In the genomic region with DNA sequence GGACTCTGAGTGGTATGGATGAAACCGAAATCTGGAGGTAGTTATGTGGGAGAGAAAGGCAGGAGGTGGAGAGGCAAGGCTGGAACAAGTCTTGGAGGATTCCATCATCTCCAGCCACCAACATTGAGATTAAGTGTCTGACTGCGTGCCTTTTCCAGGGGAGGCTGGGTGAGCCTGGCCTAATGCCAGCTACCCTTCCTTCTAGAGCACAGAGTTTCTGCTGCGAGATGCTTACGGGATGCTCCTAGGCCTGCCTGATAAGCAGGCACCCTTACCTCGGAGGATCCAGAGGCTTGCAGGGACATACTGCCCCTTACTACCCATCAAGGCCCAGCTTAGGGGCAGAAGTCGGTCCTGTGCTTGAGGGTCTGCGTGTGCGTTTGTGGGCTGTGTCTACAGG, we compare ENCODE assay signal across 10 mouse cellular contexts. TPM values are rescaled to one million over a fixed set of nuclear protein-coding genes. Genes with fewer than 3 reads are reported as not detected.
DNase-seq lines count a peak whose midpoint lies in the region; ATAC-seq and TF ChIP-seq lines count a peak whose summit lies in the region.
"Had no signal": no experiment of that assay in that cellular context is flagged by ENCODE, and none has a peak within 500 bp of the region (broad histone marks: within the 10 kb centered on the region; RNA-seq: fewer than 3 reads in every experiment).

No protein-coding gene starts in this region.

- DNase-seq in kidney, adult 8-10 months = no peak
- peak; percentile 14 for DNase-seq in brain, embryonic 14.5 days (ENCODE audit: low read depth)
- no peak for DNase-seq in midbrain, embryonic 14.5 days
- DNase-seq in retina, postnatal 1 day = no peak
- no peak for DNase-seq in urinary bladder, postnatal 36 days (ENCODE audit: low spot score in 2 of 2)
- no peak for DNase-seq in adrenal gland, adult (ENCODE audit: inconsistent age in 2 of 2, low spot score in 1 of 2)
- DNase-seq: cerebellum, postnatal 10 days had no signal

- peaks cover 45% of the 10 kb centered on the region for H3K4me1 ChIP-seq in kidney, embryonic 14.5 days (ENCODE audit: control insufficient read depth, insufficient read depth, low read length)
- peaks cover 39% of the 10 kb centered on the region for H3K4me1 ChIP-seq in hindbrain, embryonic 15.5 days (replicated peaks)
- peaks cover 27% of the 10 kb centered on the region for H3K4me1 ChIP-seq in midbrain, embryonic 14.5 days (ENCODE audit: control insufficient read depth, insufficient read depth, low read length)

- peak overlapping the region; percentile 75 for H3K9ac ChIP-seq in kidney, embryonic 14.5 days (ENCODE audit: low read depth, low read length)
- H3K9ac ChIP-seq in hindbrain, embryonic 15.5 days = peak overlapping the region; percentile 97
- peak overlapping the region; percentile 95 for H3K9ac ChIP-seq in midbrain, embryonic 14.5 days (replicated peaks; ENCODE audit: low read length)

- peak overlapping the region; percentile 98 for H3K4me2 ChIP-seq in kidney, embryonic 14.5 days (replicated peaks; ENCODE audit: low read depth, low read length)
- H3K4me2 ChIP-seq in hindbrain, embryonic 15.5 days = peak overlapping the region; percentile 96
- H3K4me2 ChIP-seq in midbrain, embryonic 14.5 days (ENCODE audit: low read length) = peak overlapping the region; percentile 99

- TF ChIP-seq POLR2A in brain, embryonic 14.5 days (IDR thresholded peaks at IDR 0.05; ENCODE audit: borderline replicate concordance, extremely low read depth, insufficient read depth, insufficient read length, poor library complexity, severe bottlenecking) = no peak

- H3K27me3 ChIP-seq in kidney, embryonic 14.5 days (ENCODE audit: control insufficient read depth, insufficient read depth, low read length) = 0 out of 2 replicates have a peak, but pooled peaks cover 2% of the 10 kb centered on the region
- no peaks in the 10 kb centered on the region for H3K27me3 ChIP-seq in hindbrain, embryonic 15.5 days
- no peaks in the 10 kb centered on the region for H3K27me3 ChIP-seq in midbrain, embryonic 14.5 days (ENCODE audit: control insufficient read depth, insufficient read depth, low read length)

- 0 out of 2 replicates have a peak overlapping the region, but pooled peaks have one; percentile 11 for H3K27ac ChIP-seq in kidney, embryonic 14.5 days (ENCODE audit: low read depth, low read length)
- H3K27ac ChIP-seq in hindbrain, embryonic 15.5 days (replicated peaks) = peak overlapping the region; percentile 6; the same call in 1 of the 2 replicates
- H3K27ac ChIP-seq in midbrain, embryonic 14.5 days (replicated peaks; ENCODE audit: low read depth, low read length) = peak overlapping the region; percentile 96

- 55% methylated on average over 8 of the region's 8 CpGs for WGBS in kidney, embryonic 14.5 days
- 50% methylated on average over 8 of the region's 8 CpGs for whole genome bisulfite sequencing in hindbrain, embryonic 15.5 days
- 63% methylated on average over 8 of the region's 8 CpGs for WGBS in midbrain, embryonic 14.5 days

- no peak for TF ChIP-seq CTCF in brain, embryonic 14.5 days (IDR thresholded peaks at IDR 0.05; ENCODE audit: borderline replicate concordance, extremely low read depth, insufficient read depth, insufficient read length)

- peaks cover 17% of the 10 kb centered on the region; the same call in 1 of the 2 replicates for H3K36me3 ChIP-seq in kidney, embryonic 14.5 days (ENCODE audit: control insufficient read depth, insufficient read depth, low read length)
- peaks cover 24% of the 10 kb centered on the region for H3K36me3 ChIP-seq in hindbrain, embryonic 15.5 days
- H3K36me3 ChIP-seq in midbrain, embryonic 14.5 days (ENCODE audit: control insufficient read depth, insufficient read depth, low read length) = peaks cover 41% of the 10 kb centered on the region

- ATAC-seq in kidney, embryonic 14.5 days (ENCODE audit: low FRiP score, low TSS enrichment) = no peak
- ATAC-seq in hindbrain, embryonic 15.5 days (ENCODE audit: low FRiP score, low read depth) = no peak
- no peak for ATAC-seq in midbrain, embryonic 14.5 days (ENCODE audit: low FRiP score, low TSS enrichment)

- H3K9me3 ChIP-seq in kidney, embryonic 14.5 days (ENCODE audit: control insufficient read depth, low read length) = no peaks in the 10 kb centered on the region
- no peaks in the 10 kb centered on the region for H3K9me3 ChIP-seq in hindbrain, embryonic 15.5 days
- no peaks in the 10 kb centered on the region for H3K9me3 ChIP-seq in midbrain, embryonic 14.5 days (ENCODE audit: control insufficient read depth, low read length)

- peak overlapping the region; percentile 73 for H3K4me3 ChIP-seq in kidney, embryonic 14.5 days (ENCODE audit: low read length)
- peak overlapping the region; percentile 91 for H3K4me3 ChIP-seq in hindbrain, embryonic 15.5 days
- H3K4me3 ChIP-seq in midbrain, embryonic 14.5 days (replicated peaks; ENCODE audit: low read depth, low read length) = peak overlapping the region; percentile 94

RNA-seq across cellular contexts. Expression of a gene that starts 4.0 kb away (rescaled TPM):
- polyA plus RNA-seq in kidney, embryonic 14.5 days (2014; fragmentation: Nextera tagmentation; extraction: Ambion mirVana) = 7.8 and 8.5 TPM in 2 replicates
- 123 and 183 TPM in 2 replicates for polyA plus RNA-seq in brain, embryonic 14.5 days (2012; rRNA removed)
- polyA plus RNA-seq in hindbrain, embryonic 15.5 days (2015; fragmentation: Nextera tagmentation; extraction: Ambion mirVana) = 20.9 and 21.0 TPM in 2 replicates
- 25.1 and 32.4 TPM in 2 replicates for polyA plus RNA-seq in midbrain, embryonic 14.5 days (2014; fragmentation: Nextera tagmentation; extraction: Ambion mirVana)

RNA-seq across cellular contexts. Expression of a gene that starts 4.8 kb away (rescaled TPM):
- polyA plus RNA-seq in kidney, embryonic 14.5 days (2014; fragmentation: Nextera tagmentation; extraction: Ambion mirVana) = 354 and 512 TPM in 2 replicates
- polyA plus RNA-seq in brain, embryonic 14.5 days (2012; rRNA removed) = 167 and 271 TPM in 2 replicates
- 375 and 391 TPM in 2 replicates for polyA plus RNA-seq in hindbrain, embryonic 15.5 days (2015; fragmentation: Nextera tagmentation; extraction: Ambion mirVana)
- 313 and 417 TPM in 2 replicates for polyA plus RNA-seq in midbrain, embryonic 14.5 days (2014; fragmentation: Nextera tagmentation; extraction: Ambion mirVana)

RNA-seq across cellular contexts. Expression of a gene that starts 11.6 kb away (rescaled TPM):
- polyA plus RNA-seq in kidney, embryonic 14.5 days (2014; fragmentation: Nextera tagmentation; extraction: Ambion mirVana) = 0.27 TPM in 1 of 2 replicates, not detected in the other
- polyA plus RNA-seq in brain, embryonic 14.5 days (2012; rRNA removed) = 1.3 and 1.4 TPM in 2 replicates
- polyA plus RNA-seq in hindbrain, embryonic 15.5 days (2015; fragmentation: Nextera tagmentation; extraction: Ambion mirVana) = 0.21 and 0.34 TPM in 2 replicates
- 0.49 and 0.85 TPM in 2 replicates for polyA plus RNA-seq in midbrain, embryonic 14.5 days (2014; fragmentation: Nextera tagmentation; extraction: Ambion mirVana)

RNA-seq across cellular contexts. Expression of a gene that starts 12.6 kb away (rescaled TPM):
- polyA plus RNA-seq in kidney, embryonic 14.5 days (2014; fragmentation: Nextera tagmentation; extraction: Ambion mirVana) = 84.3 and 105 TPM in 2 replicates
- 86.3 and 105 TPM in 2 replicates for polyA plus RNA-seq in brain, embryonic 14.5 days (2012; rRNA removed)
- 46.0 and 47.5 TPM in 2 replicates for polyA plus RNA-seq in hindbrain, embryonic 15.5 days (2015; fragmentation: Nextera tagmentation; extraction: Ambion mirVana)
- 41.3 and 51.9 TPM in 2 replicates for polyA plus RNA-seq in midbrain, embryonic 14.5 days (2014; fragmentation: Nextera tagmentation; extraction: Ambion mirVana)

RNA-seq across cellular contexts. Expression of a gene that starts 15.3 kb away (rescaled TPM):
- not detected in 2 replicates for polyA plus RNA-seq in kidney, embryonic 14.5 days (2014; fragmentation: Nextera tagmentation; extraction: Ambion mirVana)
- polyA plus RNA-seq in brain, embryonic 14.5 days (2012; rRNA removed) = not detected in 2 replicates
- not detected in 2 replicates for polyA plus RNA-seq in hindbrain, embryonic 15.5 days (2015; fragmentation: Nextera tagmentation; extraction: Ambion mirVana)
- polyA plus RNA-seq in midbrain, embryonic 14.5 days (2014; fragmentation: Nextera tagmentation; extraction: Ambion mirVana) = not detected in 2 replicates
- polyA plus RNA-seq: large intestine, adult 2 months had no signal

Comparison
In these comparisons a context has a peak if more than half of its experiments do, and no peak if none do; other contexts are left out.
1. H3K27ac ChIP-seq: peak in every context shown above with its lines; median percentile 96 in midbrain, embryonic 14.5 days; 11 in kidney, embryonic 14.5 days; 6 in hindbrain, embryonic 15.5 days.